Mouse (Mus musculus): ENCODE data around the gene Trp53bp1.

The Trp53bp1 gene

GRCm38 (mm10) chr2:121244099-121244498, 27.1 kb downstream of the Trp53bp1 start:
- no peak for DNase-seq

- no peak for DNase-seq
Observed at GRCm38 (mm10) chr2:121239426-121239825, 31.8 kb downstream of the Trp53bp1 start.

- DNase-seq, result no peak
Observed at GRCm38 (mm10) chr2:121235460-121236072, 35.6 kb downstream of the Trp53bp1 start.

GRCm38 (mm10) chr2:121228135-121228534, 43.1 kb downstream of the Trp53bp1 start:
- no peak for DNase-seq

- no peak for DNase-seq
Observed at GRCm38 (mm10) chr2:121223010-121223409, 48.2 kb downstream of the Trp53bp1 start.

GRCm38 (mm10) chr2:121219994-121220393, 51.2 kb downstream of the Trp53bp1 start:
- DNase-seq, result no peak

GRCm38 (mm10) chr2:121219177-121219576, 52.0 kb downstream of the Trp53bp1 start:
- DNase-seq, result no peak

- no peak for DNase-seq
Observed at GRCm38 (mm10) chr2:121214491-121214890, 56.7 kb downstream of the Trp53bp1 start.

- DNase-seq, result no peak
Observed at GRCm38 (mm10) chr2:121206541-121206940, 64.7 kb downstream of the Trp53bp1 start.

- no peak for DNase-seq
Observed at GRCm38 (mm10) chr2:121204276-121204675, 66.9 kb downstream of the Trp53bp1 start.

GRCm38 (mm10) chr2:121195466-121195865, 75.7 kb downstream of the Trp53bp1 start:
- DNase-seq, result no peak

GRCm38 (mm10) chr2:121188530-121188929, 82.7 kb downstream of the Trp53bp1 start:
- DNase-seq, result no peak

- DNase-seq, result no peak
Observed at GRCm38 (mm10) chr2:121184142-121184541, 87.1 kb downstream of the Trp53bp1 start.

GRCm38 (mm10) chr2:121183431-121183830, 87.8 kb downstream of the Trp53bp1 start:
- no peak for DNase-seq

GRCm38 (mm10) chr2:121178828-121179479, 92.3 kb downstream of the Trp53bp1 start:
- DNase-seq, result no peak

- DNase-seq, result peak; percentile 92
Observed at GRCm38 (mm10) chr2:121170980-121171742, 100.0 kb downstream of the Trp53bp1 start, which contains the start of gene Zscan29. Gene Zscan29 (minus strand): TSS chr2:121171125.

- peak; percentile 59 for DNase-seq
Observed at GRCm38 (mm10) chr2:121170481-121170971, 100.7 kb downstream of the Trp53bp1 start, which contains the start of gene Tubgcp4. Gene Tubgcp4 (plus strand): TSS chr2:121170654.

- DNase-seq, result peak; percentile 30
Observed at GRCm38 (mm10) chr2:121169902-121170301, 101.3 kb downstream of the Trp53bp1 start.

- no peak for DNase-seq
Observed at GRCm38 (mm10) chr2:121169173-121169572, 102.0 kb downstream of the Trp53bp1 start.

GRCm38 (mm10) chr2:121153100-121153499, 118.1 kb downstream of the Trp53bp1 start:
- no peak for DNase-seq

GRCm38 (mm10) chr2:121149679-121150078, 121.5 kb downstream of the Trp53bp1 start:
- DNase-seq, result no peak

All from thymus, postnatal 25 days (tissue).